Mouse (Mus musculus) midbrain, embryonic 12.5 days (tissue): ENCODE results near the gene P2rx1. TPM values are rescaled to one million over a fixed set of nuclear protein-coding genes. Genes with fewer than 3 reads are reported as not detected.

Experiments
- ATAC-seq: fragments of 200-750 bp; cut with Nextera tagmentation; 2 replicates; pipeline ENCODE4 v1.8.0; 2017; ENCODE audit warnings: low read depth, moderate TSS enrichment, moderate library complexity; ENCODE audit not compliant: low FRiP score
- H3K27ac ChIP-seq: fragments of 300-500 bp; sonication (generic); replicated peaks from 2 replicates; pipeline ENCODE4 v1.5.1; 2016; ENCODE audit warnings: mild to moderate bottlenecking
- H3K27me3 ChIP-seq: fragments of 300-500 bp; sonication (generic); 2 replicates; pipeline ENCODE4 v1.6.1; 2016; ENCODE audit warnings: mild to moderate bottlenecking
- H3K36me3 ChIP-seq: fragments of 300-500 bp; sonication (generic); 2 replicates; pipeline ENCODE4 v1.6.1; 2016
- H3K4me1 ChIP-seq: fragments of 300-500 bp; sonication (generic); 2 replicates; pipeline ENCODE4 v1.6.1; 2016
- H3K4me2 ChIP-seq: fragments of 300-500 bp; sonication (generic); replicated peaks from 2 replicates; pipeline ENCODE4 v1.6.1; 2016; ENCODE audit warnings: mild to moderate bottlenecking, moderate library complexity
- H3K4me3 ChIP-seq: fragments of 300-500 bp; sonication (generic); 2 replicates; pipeline ENCODE4 v1.5.1; 2016; ENCODE audit warnings: mild to moderate bottlenecking
- H3K9ac ChIP-seq: fragments of 300-500 bp; sonication (generic); replicated peaks from 2 replicates; pipeline ENCODE4 v1.6.1; 2016; ENCODE audit warnings: mild to moderate bottlenecking, moderate library complexity
- H3K9me3 ChIP-seq: fragments of 300-500 bp; sonication (generic); 2 replicates; pipeline ENCODE4 v1.6.1; 2016; ENCODE audit warnings: mild to moderate bottlenecking
- WGBS: fragments of 180-500 bp; shearing (Covaris S2); methylation state at CpG from one replicate; pipeline ENCODE4 v1.1.7; 2016; 5-methylcytosine and 5-hydroxymethylcytosine counted together
- polyA plus RNA-seq: library from polyadenylated mRNA; unstranded; fragments of >200 nt; fragmentation: Nextera tagmentation; extraction: Ambion mirVana; gene quantifications from 2 replicates; pipeline ENCODE4 v1.2.1, GENCODE M21; 2016

The P2rx1 gene
- polyA plus RNA-seq, 1 experiment from 2014 or later = 0.88 TPM

DNA sequence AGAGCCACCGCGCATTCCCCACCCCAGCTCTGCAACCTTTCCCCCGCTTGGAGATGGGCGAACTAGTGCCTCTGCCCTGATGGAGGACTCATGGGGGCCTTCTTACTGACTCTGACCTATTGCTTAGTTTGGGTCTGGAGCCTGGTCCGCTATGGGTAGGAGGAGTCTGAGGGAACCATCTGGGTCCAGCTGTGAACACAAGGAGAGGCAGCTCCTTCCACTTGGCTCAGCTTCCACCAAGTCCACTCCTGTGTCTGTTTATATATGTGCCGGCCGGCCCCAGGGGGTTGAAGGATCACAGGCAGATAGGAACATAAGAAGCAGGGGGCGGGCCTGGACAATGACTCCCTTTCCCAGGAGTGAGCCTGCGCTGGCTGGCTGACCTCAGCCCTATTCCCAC lies 6.9 kb upstream of the P2rx1 start:
- no peak overlapping the region for H3K9ac ChIP-seq
- H3K4me3 ChIP-seq = no peak overlapping the region
- 73% methylated on average over 9 of the region's 9 CpGs for WGBS
- H3K9me3 ChIP-seq = no peaks in the 10 kb centered on the region
- no peaks in the 10 kb centered on the region for H3K36me3 ChIP-seq
- no peak for ATAC-seq
- no peaks in the 10 kb centered on the region for H3K27me3 ChIP-seq
- H3K4me2 ChIP-seq = no peak overlapping the region
- no peaks in the 10 kb centered on the region for H3K4me1 ChIP-seq
- no peak overlapping the region for H3K27ac ChIP-seq

DNA sequence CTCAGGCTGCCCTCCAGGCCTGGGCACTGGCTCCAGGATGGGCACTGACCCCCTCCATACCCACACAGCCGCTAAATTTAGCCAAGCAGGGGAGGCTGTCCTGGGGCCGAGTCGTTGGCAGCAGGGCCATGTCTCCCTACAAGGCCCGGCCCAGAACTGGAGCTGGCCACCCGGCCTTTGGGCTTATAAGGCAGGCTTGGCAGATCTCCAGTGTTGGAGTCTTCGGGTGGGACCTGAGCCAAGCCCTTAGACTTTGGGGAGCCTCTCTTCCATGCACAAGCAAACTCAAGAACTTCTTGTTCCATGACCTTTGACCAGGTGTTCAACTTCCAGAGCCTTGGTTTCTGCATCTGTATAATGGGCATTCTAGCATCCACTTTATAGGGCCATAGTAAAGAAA lies 2.6 kb upstream of the P2rx1 start:
- ATAC-seq = no peak

DNA sequence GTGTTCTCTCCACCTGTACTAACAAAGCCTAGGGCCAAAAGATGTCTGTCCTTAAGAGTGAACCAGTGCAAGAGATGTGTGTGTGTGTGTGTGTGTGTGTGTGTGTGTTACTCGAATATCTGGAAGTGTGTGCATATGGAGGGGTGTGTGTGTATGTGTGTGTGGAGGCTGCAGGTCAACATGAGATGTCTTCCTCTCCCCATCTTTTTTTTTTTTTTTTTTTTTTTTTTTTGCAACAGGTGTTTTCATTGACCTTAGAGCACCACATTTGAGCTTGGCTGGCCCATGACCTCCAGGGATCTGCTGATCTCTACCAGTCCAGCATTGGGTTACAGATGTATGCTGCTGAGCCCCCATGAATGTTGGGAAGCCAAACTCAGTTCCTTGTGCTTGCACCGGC lies 2.1 kb upstream of the P2rx1 start:
- no peak for ATAC-seq
- WGBS = 77% methylated on average over 2 of the region's 2 CpGs
- Histone ChIP-seq H3K9ac (no peak overlapping the region), H3K4me1 (no peaks in the 10 kb centered on the region), H3K9me3 (no peaks in the 10 kb centered on the region), H3K27me3 (peaks cover 8% of the 10 kb centered on the region; the same call in 1 of the 2 replicates), H3K4me3 (no peak overlapping the region), H3K27ac (no peak overlapping the region), H3K4me2 (no peak overlapping the region), H3K36me3 (no peaks in the 10 kb centered on the region)

More for the DNA sequence above, 2.6 kb upstream of the P2rx1 start:
- Histone ChIP-seq H3K4me2 (no peak overlapping the region), H3K27me3 (peaks cover 6% of the 10 kb centered on the region; the same call in 1 of the 2 replicates), H3K4me3 (no peak overlapping the region), H3K9me3 (no peaks in the 10 kb centered on the region), H3K36me3 (no peaks in the 10 kb centered on the region), H3K4me1 (no peaks in the 10 kb centered on the region), H3K27ac (no peak overlapping the region), H3K9ac (no peak overlapping the region)
- WGBS = 92% methylated on average over 6 of the region's 6 CpGs

DNA sequence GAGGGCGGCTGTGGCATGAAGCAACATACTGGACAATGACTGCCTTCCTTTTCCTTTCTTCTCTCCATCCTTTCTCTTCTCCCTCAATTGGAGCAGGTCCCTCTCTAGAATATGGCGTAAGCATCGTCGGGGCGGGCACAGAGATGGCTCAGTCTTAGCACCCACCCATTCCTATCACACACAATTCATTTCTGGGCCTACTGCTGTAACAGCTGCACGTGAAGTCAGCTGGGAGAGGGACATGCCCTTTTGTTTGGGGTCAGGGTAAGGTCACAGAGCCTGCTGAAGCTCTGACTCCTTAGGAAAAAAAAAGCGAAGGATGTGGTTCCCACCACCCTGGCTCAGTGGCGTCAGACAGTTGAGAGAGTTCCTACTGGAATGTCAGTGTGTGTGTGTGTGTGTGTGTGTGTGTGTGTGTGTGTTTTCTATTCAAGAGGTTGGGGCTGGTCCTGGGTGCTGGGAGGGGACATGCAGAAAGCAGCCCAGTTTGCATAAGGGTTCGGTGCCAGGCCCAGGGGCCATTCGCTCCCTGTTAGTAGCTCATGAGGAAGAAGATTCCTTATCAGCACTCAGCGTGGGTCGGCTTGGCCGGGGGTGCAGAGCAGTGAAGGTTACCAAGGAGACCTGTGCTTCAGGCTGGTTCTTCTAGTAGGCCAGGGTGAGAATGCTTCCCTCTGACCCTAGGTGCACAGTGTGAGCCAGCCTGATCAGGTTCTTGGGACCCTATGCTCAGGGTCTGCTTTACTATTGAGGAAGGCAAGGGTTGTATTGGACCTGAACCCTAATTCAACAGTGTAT lies 1.2 kb upstream of the P2rx1 start:
- H3K9me3 ChIP-seq = no peaks in the 10 kb centered on the region
- no peak overlapping the region for H3K27ac ChIP-seq
- no peak overlapping the region for H3K4me2 ChIP-seq
- peaks cover 8% of the 10 kb centered on the region; the same call in 1 of the 2 replicates for H3K27me3 ChIP-seq
- H3K4me3 ChIP-seq = no peak overlapping the region
- 79% methylated on average over 13 of the region's 13 CpGs for WGBS
- no peak overlapping the region for H3K9ac ChIP-seq
- H3K4me1 ChIP-seq = no peaks in the 10 kb centered on the region
- no peak for ATAC-seq
- H3K36me3 ChIP-seq = no peaks in the 10 kb centered on the region

DNA sequence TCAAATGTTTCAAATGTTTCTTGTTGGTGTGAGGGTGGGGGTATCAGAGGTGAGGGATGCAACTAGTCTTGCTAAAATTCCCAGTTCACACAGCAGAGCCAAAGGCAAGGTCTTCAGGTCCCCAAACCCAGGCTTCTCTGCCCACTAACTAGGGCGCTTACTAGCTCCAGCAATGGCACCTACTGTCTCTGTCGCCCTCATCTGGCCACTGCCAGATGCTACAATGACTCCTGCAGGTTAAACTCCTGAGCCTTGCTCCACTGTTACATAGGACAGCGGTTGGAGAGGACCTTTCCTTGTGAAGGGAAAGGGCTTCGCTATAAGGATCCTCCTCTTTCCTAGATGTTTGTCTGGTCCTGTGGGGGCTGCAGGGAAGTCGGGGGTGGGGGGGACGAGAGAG lies 2.1 kb downstream of the P2rx1 start:
- H3K27ac ChIP-seq = no peak overlapping the region
- no peaks in the 10 kb centered on the region for H3K36me3 ChIP-seq
- WGBS = 16% methylated on average over 6 of the region's 6 CpGs
- H3K9me3 ChIP-seq = no peaks in the 10 kb centered on the region
- H3K9ac ChIP-seq = no peak overlapping the region
- no peak overlapping the region for H3K4me3 ChIP-seq
- H3K4me1 ChIP-seq = no peaks in the 10 kb centered on the region
- H3K27me3 ChIP-seq = peaks cover 8% of the 10 kb centered on the region; the same call in 1 of the 2 replicates
- no peak overlapping the region for H3K4me2 ChIP-seq
- ATAC-seq = no peak

DNA sequence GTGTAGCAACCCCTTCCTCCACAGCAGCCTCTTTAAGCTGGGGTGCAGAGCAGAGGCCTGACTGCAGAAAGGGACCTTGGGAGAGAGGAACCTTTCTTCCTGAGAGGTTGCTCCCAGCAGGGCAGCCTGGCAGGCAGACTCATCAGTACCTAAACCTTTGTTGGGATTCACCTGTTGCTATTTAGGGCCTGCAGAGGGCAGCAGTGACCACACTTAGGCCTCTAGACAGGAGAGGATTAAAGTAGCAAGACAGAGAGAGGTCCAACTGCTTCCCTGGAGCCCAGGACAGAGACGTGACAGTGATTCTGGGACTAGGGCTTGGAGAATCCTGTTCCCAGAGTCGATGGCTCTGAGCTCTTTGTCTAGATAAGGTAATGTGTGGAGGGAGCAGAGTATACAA lies 7.5 kb downstream of the P2rx1 start:
- Histone ChIP-seq H3K4me3 (no peak overlapping the region), H3K36me3 (no peaks in the 10 kb centered on the region), H3K4me1 (no peaks in the 10 kb centered on the region), H3K9ac (no peak overlapping the region), H3K27me3 (peaks cover 19% of the 10 kb centered on the region; the same call in 1 of the 2 replicates), H3K9me3 (no peaks in the 10 kb centered on the region), H3K27ac (no peak overlapping the region), H3K4me2 (no peak overlapping the region)
- ATAC-seq = peak; percentile 69; the same call in 1 of the 2 replicates
- 0% methylated on average over 2 of the region's 2 CpGs for WGBS

DNA sequence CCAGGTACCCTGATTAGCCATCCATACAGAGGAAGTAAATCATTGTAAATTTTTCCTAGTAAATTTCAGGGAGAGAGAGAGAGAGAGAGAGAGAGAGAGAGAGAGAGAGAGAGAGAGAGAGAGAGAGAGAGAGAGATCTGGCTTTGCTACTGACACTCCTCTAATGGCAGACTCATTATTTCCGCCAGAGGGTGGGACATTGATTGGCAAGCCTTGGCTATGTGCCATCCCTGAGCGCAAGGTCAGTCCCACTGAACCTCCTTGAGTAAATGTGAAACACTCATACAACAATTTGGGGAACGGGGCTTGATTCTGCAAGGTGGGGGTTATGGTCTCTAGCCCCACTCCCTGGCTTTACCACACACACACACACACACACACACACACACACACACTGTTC lies 8.2 kb downstream of the P2rx1 start:
- 92% methylated on average over 3 of the region's 3 CpGs for WGBS
- no peak overlapping the region for H3K4me2 ChIP-seq
- no peak overlapping the region for H3K27ac ChIP-seq
- H3K4me1 ChIP-seq = no peaks in the 10 kb centered on the region
- H3K27me3 ChIP-seq = peaks cover 16% of the 10 kb centered on the region; the same call in 1 of the 2 replicates
- H3K9me3 ChIP-seq = no peaks in the 10 kb centered on the region
- H3K4me3 ChIP-seq = no peak overlapping the region
- no peaks in the 10 kb centered on the region for H3K36me3 ChIP-seq
- ATAC-seq = no peak
- no peak overlapping the region for H3K9ac ChIP-seq

DNA sequence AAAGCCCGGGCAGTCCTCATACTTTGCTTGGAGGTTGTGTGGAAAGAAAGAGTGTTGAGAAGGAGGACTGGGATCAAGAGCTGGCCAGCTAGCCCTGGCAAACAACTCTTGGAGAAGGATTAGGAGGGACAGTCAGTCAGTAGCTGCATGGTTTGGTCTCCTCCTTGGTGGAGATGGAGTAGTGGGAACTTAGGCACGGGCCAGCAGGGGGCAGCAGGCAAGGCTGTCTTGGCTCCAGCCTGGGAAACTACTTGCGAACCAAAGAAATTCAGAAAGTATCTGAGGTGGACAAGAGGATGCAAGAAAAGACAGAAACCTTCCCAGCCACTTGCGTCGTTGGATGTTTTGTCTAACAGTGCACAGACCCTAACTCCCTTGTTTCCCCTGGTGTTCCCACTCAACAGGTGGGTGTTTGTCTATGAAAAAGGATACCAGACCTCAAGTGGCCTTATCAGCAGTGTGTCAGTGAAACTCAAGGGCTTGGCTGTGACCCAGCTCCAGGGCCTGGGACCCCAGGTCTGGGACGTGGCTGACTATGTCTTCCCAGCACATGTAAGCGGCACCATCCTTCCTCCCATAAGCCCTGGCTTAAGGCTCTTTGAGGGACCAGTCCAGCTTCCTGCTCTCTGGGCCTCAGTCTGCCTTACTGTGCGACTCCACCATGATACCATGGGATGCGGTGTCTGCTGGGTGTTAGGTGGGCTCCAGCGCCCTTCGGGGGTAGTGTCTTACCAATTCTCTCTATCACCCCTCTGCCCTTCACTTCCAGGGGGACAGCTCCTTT lies 9.0 kb downstream of the P2rx1 start:
- peaks cover 16% of the 10 kb centered on the region; the same call in 1 of the 2 replicates for H3K27me3 ChIP-seq
- 61% methylated on average over 11 of the region's 11 CpGs for WGBS
- H3K27ac ChIP-seq = no peak overlapping the region
- ATAC-seq = no peak
- no peak overlapping the region for H3K4me2 ChIP-seq
- no peaks in the 10 kb centered on the region for H3K36me3 ChIP-seq
- H3K4me3 ChIP-seq = no peak overlapping the region
- H3K4me1 ChIP-seq = no peaks in the 10 kb centered on the region
- no peaks in the 10 kb centered on the region for H3K9me3 ChIP-seq
- H3K9ac ChIP-seq = no peak overlapping the region

DNA sequence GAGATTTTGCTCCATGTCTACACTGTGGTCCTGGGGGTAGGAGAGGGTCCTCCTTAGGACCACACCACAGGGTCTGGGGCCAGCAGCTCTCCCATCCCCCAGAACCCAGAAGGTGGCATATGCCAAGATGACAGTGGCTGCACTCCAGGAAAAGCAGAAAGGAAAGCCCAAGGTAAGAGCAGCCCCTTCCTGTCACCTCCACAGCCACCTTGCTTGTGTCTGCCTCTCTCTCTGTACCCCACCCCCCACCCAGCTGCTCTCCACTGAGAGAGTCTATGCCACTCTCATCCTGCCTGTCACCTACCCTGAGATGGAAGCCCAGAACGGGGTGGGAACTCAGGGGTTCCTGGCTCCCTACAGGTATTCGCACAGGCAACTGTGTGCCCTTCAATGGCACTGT lies 9.9 kb downstream of the P2rx1 start:
- Histone ChIP-seq H3K27me3 (peaks cover 16% of the 10 kb centered on the region; the same call in 1 of the 2 replicates), H3K36me3 (no peaks in the 10 kb centered on the region), H3K4me1 (no peaks in the 10 kb centered on the region), H3K9ac (no peak overlapping the region), H3K9me3 (no peaks in the 10 kb centered on the region), H3K4me3 (no peak overlapping the region), H3K27ac (no peak overlapping the region), H3K4me2 (no peak overlapping the region)
- WGBS = 72% methylated on average over 2 of the region's 2 CpGs
- no peak for ATAC-seq

DNA sequence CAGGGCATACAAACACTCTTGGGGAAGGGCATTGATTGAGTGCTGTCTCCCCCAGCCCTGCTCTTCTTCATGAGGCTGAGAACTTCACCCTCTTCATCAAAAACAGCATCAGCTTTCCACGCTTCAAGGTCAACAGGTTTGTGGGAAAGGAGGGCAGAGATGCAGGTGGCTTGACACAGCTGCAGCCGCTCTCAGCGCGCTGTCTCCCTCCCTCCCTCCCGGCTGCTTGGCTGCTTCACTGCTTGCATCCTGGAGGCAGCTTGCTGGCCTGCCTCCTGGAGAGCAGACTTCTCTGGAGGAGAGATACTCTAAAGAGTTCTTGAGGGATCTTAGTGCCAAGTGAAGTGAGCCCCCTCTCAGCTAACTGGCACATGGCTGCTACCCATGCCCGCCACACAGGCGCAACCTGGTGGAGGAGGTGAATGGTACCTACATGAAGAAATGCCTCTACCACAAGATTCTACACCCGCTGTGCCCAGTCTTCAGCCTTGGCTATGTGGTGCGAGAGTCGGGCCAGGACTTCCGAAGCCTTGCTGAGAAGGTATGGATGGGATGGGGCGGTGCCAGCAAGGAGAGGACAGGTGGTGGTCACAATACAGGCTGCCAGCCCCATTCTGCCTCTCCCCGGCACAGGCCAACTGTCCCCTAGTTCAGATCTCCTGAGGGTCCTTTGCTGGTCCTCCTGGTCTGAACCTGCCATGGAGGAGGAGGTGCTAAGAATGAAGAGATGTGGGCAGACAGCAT lies 10.8 kb downstream of the P2rx1 start:
- ATAC-seq = no peak
- H3K9ac ChIP-seq = no peak overlapping the region

DNA sequence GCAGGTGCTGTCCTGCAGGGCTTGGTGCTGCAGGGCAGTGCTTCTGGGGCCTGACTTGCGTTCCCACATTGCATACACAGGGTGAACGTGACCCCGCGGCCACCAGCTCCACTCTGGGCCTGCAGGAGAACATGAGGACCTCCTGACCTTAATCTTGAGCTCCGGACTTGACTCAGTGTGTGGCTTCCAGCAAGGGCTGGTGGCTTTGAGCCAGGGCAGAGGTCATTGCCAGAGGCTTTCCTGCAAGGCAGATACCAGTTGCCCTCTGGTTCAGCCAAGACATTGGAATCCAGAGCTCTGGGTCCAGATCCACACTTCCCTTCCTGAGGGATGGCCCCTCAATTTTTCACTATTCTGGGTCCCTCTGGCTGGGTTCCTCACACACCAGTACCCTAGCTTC lies 15.1 kb downstream of the P2rx1 start:
- 81% methylated on average over 5 of the region's 5 CpGs for WGBS
- no peak overlapping the region for H3K4me2 ChIP-seq
- no peak overlapping the region for H3K9ac ChIP-seq
- peaks cover 27% of the 10 kb centered on the region for H3K27me3 ChIP-seq
- no peaks in the 10 kb centered on the region for H3K9me3 ChIP-seq
- H3K4me1 ChIP-seq = no peaks in the 10 kb centered on the region
- H3K36me3 ChIP-seq = no peaks in the 10 kb centered on the region
- no peak for ATAC-seq
- no peak overlapping the region for H3K27ac ChIP-seq
- H3K4me3 ChIP-seq = no peak overlapping the region

More for the DNA sequence above, 10.8 kb downstream of the P2rx1 start:
- H3K27me3 ChIP-seq = peaks cover 16% of the 10 kb centered on the region; the same call in 1 of the 2 replicates
- H3K4me3 ChIP-seq = no peak overlapping the region
- H3K9me3 ChIP-seq = no peaks in the 10 kb centered on the region
- 52% methylated on average over 13 of the region's 13 CpGs for WGBS
- no peak overlapping the region for H3K27ac ChIP-seq
- no peaks in the 10 kb centered on the region for H3K36me3 ChIP-seq
- H3K4me1 ChIP-seq = no peaks in the 10 kb centered on the region
- no peak overlapping the region for H3K4me2 ChIP-seq
